Mouse (Mus musculus): ENCODE results near the gene Dmxl2.

Dmxl2 gene

GRCm38 (mm10) chr9:54501453-54502110 lies at the start of gene Dmxl2:
Gene Dmxl2, minus strand, starts transcription at chr9:54501626.
- DNase-seq (ENCODE audit: low read depth, low spot score), result peak; percentile 97

- DNase-seq (ENCODE audit: low read depth, low spot score), result no peak
Observed at GRCm38 (mm10) chr9:54549433-54549832, 48.0 kb upstream of the Dmxl2 start.

- DNase-seq (ENCODE audit: low read depth, low spot score), result peak; percentile 47
Observed at GRCm38 (mm10) chr9:54547536-54547935, 46.1 kb upstream of the Dmxl2 start.

- no peak for DNase-seq (ENCODE audit: low read depth, low spot score)
Observed at GRCm38 (mm10) chr9:54544954-54545315, 43.5 kb upstream of the Dmxl2 start.

GRCm38 (mm10) chr9:54544212-54544953 lies 43.0 kb upstream of the Dmxl2 start:
- no peak for DNase-seq (ENCODE audit: low read depth, low spot score)

GRCm38 (mm10) chr9:54540801-54541200 lies 39.4 kb upstream of the Dmxl2 start:
- DNase-seq (ENCODE audit: low read depth, low spot score), result no peak

GRCm38 (mm10) chr9:54538684-54539083 lies 37.3 kb upstream of the Dmxl2 start, which contains the start of gene Sh2d7:
Gene Sh2d7, plus strand, starts transcription at chr9:54538984.
- no peak for DNase-seq (ENCODE audit: low read depth, low spot score)

- DNase-seq (ENCODE audit: low read depth, low spot score), result no peak
Observed at GRCm38 (mm10) chr9:54538244-54538643, 36.8 kb upstream of the Dmxl2 start.

- no peak for DNase-seq (ENCODE audit: low read depth, low spot score)
Observed at GRCm38 (mm10) chr9:54537480-54537879, 36.1 kb upstream of the Dmxl2 start.

GRCm38 (mm10) chr9:54537030-54537429 lies 35.6 kb upstream of the Dmxl2 start:
- no peak for DNase-seq (ENCODE audit: low read depth, low spot score)

- DNase-seq (ENCODE audit: low read depth, low spot score), result no peak
Observed at GRCm38 (mm10) chr9:54536236-54536635, 34.8 kb upstream of the Dmxl2 start.

- peak; percentile 12 for DNase-seq (ENCODE audit: low read depth, low spot score)
Observed at GRCm38 (mm10) chr9:54533975-54534374, 32.5 kb upstream of the Dmxl2 start.

GRCm38 (mm10) chr9:54532926-54533325 lies 31.5 kb upstream of the Dmxl2 start:
- no peak for DNase-seq (ENCODE audit: low read depth, low spot score)

- no peak for DNase-seq (ENCODE audit: low read depth, low spot score)
Observed at GRCm38 (mm10) chr9:54531421-54531820, 30.0 kb upstream of the Dmxl2 start.

GRCm38 (mm10) chr9:54530836-54531235 lies 29.4 kb upstream of the Dmxl2 start:
- no peak for DNase-seq (ENCODE audit: low read depth, low spot score)

- DNase-seq (ENCODE audit: low read depth, low spot score), result no peak
Observed at GRCm38 (mm10) chr9:54529950-54530349, 28.5 kb upstream of the Dmxl2 start.

- DNase-seq (ENCODE audit: low read depth, low spot score), result no peak
Observed at GRCm38 (mm10) chr9:54527694-54528093, 26.3 kb upstream of the Dmxl2 start.

- DNase-seq (ENCODE audit: low read depth, low spot score), result no peak
Observed at GRCm38 (mm10) chr9:54520286-54520685, 18.9 kb upstream of the Dmxl2 start.

GRCm38 (mm10) chr9:54518921-54519320 lies 17.5 kb upstream of the Dmxl2 start:
- DNase-seq (ENCODE audit: low read depth, low spot score), result no peak

GRCm38 (mm10) chr9:54515991-54516390 lies 14.6 kb upstream of the Dmxl2 start:
- no peak for DNase-seq (ENCODE audit: low read depth, low spot score)

GRCm38 (mm10) chr9:54502873-54503272 lies 1.4 kb upstream of the Dmxl2 start:
- peak; percentile 18 for DNase-seq (ENCODE audit: low read depth, low spot score)

- DNase-seq (ENCODE audit: low read depth, low spot score), result no peak
Observed at GRCm38 (mm10) chr9:54502111-54502495, 677 bp upstream of the Dmxl2 start.

GRCm38 (mm10) chr9:54500832-54501452 lies 484 bp downstream of the Dmxl2 start:
- DNase-seq (ENCODE audit: low read depth, low spot score), result peak; percentile 60

Data from ZHBTc4 (cell line).